Mouse (Mus musculus): Measurements from ENCODE around the gene Pdilt.
A peak's percentile ranks its signal among the peaks of the same experiment; 100 is the strongest.

The Pdilt gene

GRCm38 (mm10) chr7:119490041-119490780 lies 33.1 kb downstream of the Pdilt start:
- peak; percentile 37 for DNase-seq

- no peak for DNase-seq
These were observed 36.6 kb downstream of the Pdilt start for GRCm38 (mm10) chr7:119486683-119487082.

- DNase-seq = peak; percentile 45
These were observed 39.1 kb downstream of the Pdilt start for GRCm38 (mm10) chr7:119484154-119484553.

GRCm38 (mm10) chr7:119479256-119479655 lies 44.0 kb downstream of the Pdilt start, which contains the start of gene Umod:
Umod (minus strand) TSS chr7:119479282.
- peak; percentile 68 for DNase-seq

DNA sequence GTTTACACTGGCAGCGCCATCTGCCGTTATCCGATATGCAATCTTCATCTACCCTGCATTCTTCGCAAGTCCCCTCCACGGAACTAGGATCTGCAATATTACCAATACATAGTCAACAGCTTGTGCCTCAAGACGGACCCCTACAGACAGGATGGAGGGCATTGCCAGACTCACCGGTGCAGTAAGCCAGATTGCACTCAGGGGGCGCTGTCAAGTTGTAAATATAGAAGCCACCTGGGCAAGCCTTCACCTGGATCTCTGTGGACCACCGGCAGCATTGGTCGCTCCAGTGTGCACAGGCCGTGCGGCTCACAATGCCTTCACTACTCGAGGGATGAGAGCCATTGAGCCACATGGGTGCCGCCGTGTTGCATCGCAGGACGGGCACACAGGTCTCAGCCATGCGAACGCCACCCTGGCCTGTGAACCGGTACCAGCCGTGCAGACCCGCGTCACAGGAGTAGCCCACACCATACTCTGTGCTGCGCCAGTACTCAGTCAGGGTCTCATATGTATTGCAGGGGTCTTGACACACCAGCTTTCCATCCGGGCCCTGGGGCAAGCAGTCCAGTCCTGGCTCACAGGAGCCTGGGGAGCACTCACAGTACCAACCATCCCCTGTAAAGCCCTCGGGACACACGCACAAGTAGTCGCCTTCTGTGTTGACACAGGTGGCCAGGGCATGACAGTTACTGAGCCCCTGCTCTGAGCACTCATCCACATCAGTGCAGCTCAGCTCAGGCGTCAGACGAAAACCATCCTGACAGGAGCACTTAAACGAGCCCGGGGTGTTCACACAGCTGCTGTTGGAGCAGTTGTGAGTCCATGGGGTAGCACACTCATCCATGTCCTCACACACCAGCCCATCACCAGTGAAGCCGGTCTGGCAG lies 46.5 kb downstream of the Pdilt start:
- peak; percentile 60 for DNase-seq

DNA sequence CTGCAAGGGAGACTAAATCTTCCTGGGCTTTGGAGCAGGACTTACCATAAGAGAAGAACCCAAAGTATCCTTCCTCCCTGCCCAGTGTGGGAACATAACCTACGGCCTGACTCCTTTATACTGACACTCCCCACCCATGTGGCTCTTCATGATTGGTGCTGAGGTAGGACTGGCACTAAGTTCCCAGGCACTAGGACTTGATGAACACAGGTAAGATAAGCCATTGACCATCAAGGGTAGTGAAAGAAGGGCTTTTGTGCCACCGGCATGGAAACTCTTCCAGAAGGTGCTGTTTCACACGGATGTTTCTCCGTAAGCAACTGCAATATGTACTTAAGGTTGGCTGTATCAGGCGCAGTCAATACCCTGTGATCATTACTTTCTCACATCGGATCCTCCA lies 64.1 kb downstream of the Pdilt start, which contains the start of gene Gp2:
Gp2 (minus strand) TSS at position 101 of the 400 bp plus-strand sequence.
- DNase-seq = no peak

DNA sequence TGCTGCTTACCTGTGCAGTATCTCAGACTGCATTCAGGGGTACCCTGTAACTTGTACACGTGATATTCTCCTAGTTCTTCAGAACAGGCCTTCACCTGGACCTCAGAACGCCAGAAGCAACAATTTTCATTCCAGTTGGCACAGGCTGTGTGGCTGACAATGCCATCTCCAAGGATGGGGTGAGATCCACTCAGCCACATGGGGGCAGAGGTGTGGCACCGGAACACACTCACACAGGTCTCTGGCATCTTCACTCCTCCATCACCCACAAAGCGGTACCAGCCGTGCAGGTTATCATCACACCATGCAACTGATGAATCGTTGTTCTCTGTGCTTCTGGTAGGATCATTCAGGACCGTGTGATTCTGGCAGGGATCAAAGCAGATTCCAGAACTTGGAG lies 69.1 kb downstream of the Pdilt start:
- peak; percentile 47 for DNase-seq

DNA sequence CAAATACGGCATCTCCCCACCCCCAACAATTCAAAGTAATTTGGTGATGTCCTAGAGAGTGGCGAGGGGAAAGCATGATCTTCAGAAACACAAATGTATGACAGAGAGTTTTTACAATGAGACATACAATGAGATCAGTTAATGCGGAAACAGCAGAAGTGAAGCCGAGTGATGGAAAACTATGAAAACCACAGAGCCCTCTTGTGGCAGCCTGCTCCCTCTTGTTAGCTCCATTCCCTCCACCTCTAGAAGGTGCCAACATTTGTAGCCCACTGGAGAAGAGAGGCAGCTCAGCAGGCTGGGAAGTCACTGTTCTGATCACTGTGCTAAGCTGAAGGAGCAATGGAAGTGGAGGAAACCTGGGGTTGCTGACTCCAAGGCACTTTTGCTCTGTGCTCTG lies 79.4 kb downstream of the Pdilt start:
- no peak for DNase-seq

GRCm38 (mm10) chr7:119441938-119442337 lies 81.4 kb downstream of the Pdilt start:
- DNase-seq = no peak
